Mouse (Mus musculus) erythroblast, embryonic 14.5 days (primary cell): ENCODE results near the gene Dnajb4. TPM values are rescaled to one million over a fixed set of nuclear protein-coding genes. Genes with fewer than 3 reads are reported as not detected.

Experiments
- H3K27me3 ChIP-seq: 2 replicates; pipeline ENCODE4 v1.6.1; 2012; ENCODE audit warnings: inconsistent platforms; ENCODE audit not compliant: control insufficient read depth
- H3K36me3 ChIP-seq: 2 replicates; pipeline ENCODE4 v1.6.1; 2012; ENCODE audit warnings: mild to moderate bottlenecking, inconsistent platforms; ENCODE audit not compliant: control insufficient read depth
- H3K4me1 ChIP-seq: 2 replicates; pipeline ENCODE4 v1.6.1; 2012; ENCODE audit warnings: inconsistent platforms; ENCODE audit not compliant: control insufficient read depth
- H3K4me3 ChIP-seq: replicated peaks from 2 replicates; pipeline ENCODE3; 2012; ENCODE audit warnings: moderate library complexity, mild to moderate bottlenecking, inconsistent platforms
- H3K9me3 ChIP-seq: 2 replicates; pipeline ENCODE4 v1.6.1; 2012; ENCODE audit warnings: low read length, inconsistent platforms, mixed read lengths; ENCODE audit not compliant: control insufficient read depth
- GATA1 ChIP-seq: IDR thresholded peaks from 2 replicates; pipeline ENCODE4 v1.6.1; 2012; ENCODE audit warnings: low read length, inconsistent platforms, mixed read lengths
- TAL1 ChIP-seq: IDR thresholded peaks from 3 replicates; pipeline ENCODE4 v1.6.1; 2012; ENCODE audit warnings: low read length, inconsistent platforms, mixed read lengths
- polyA plus RNA-seq: library from polyadenylated mRNA; stranded (reverse); fragments of >175 nt; gene quantifications from 2 replicates; pipeline ENCODE4 v1.2.3, GENCODE M21; 2012

Dnajb4 gene
- polyA plus RNA-seq, 1 experiment = 0.87 TPM

- no peaks in the 10 kb centered on the region for H3K36me3 ChIP-seq
- peaks cover 61% of the 10 kb centered on the region for H3K27me3 ChIP-seq
- TF ChIP-seq GATA1 (no peak), TAL1 (no peak)
- peaks cover 7% of the 10 kb centered on the region; the same call in 1 of the 2 replicates for H3K9me3 ChIP-seq
- peaks cover 17% of the 10 kb centered on the region for H3K4me1 ChIP-seq
- H3K4me3 ChIP-seq = no peak overlapping the region
Measured at GRCm38 (mm10) chr3:152168007-152168406, 42.1 kb downstream of the Dnajb4 start.

GRCm38 (mm10) chr3:152166699-152167451, 43.2 kb downstream of the Dnajb4 start:
- peaks cover 17% of the 10 kb centered on the region for H3K4me1 ChIP-seq
- H3K4me3 ChIP-seq = no peak overlapping the region
- no peaks in the 10 kb centered on the region for H3K36me3 ChIP-seq
- H3K9me3 ChIP-seq = peaks cover 7% of the 10 kb centered on the region; the same call in 1 of the 2 replicates
- H3K27me3 ChIP-seq = peaks cover 61% of the 10 kb centered on the region
- TF ChIP-seq GATA1 = no peak
- no peak for TF ChIP-seq TAL1

GRCm38 (mm10) chr3:152166099-152166423, 44.0 kb downstream of the Dnajb4 start, which contains the start of gene Gipc2:
Gene Gipc2, minus strand, starts transcription at chr3:152166230.
- Histone ChIP-seq H3K27me3 (peaks cover 61% of the 10 kb centered on the region), H3K4me1 (peaks cover 20% of the 10 kb centered on the region), H3K4me3 (peak within 1 kb of the TSS; percentile 57), H3K36me3 (no peaks in the 10 kb centered on the region), H3K9me3 (peaks cover 7% of the 10 kb centered on the region; the same call in 1 of the 2 replicates)
- no peak for TF ChIP-seq TAL1
- no peak for TF ChIP-seq GATA1

- Histone ChIP-seq H3K4me1 (peaks cover 19% of the 10 kb centered on the region), H3K4me3 (peak overlapping the region; percentile 57), H3K9me3 (peaks cover 7% of the 10 kb centered on the region; the same call in 1 of the 2 replicates), H3K36me3 (no peaks in the 10 kb centered on the region), H3K27me3 (peaks cover 61% of the 10 kb centered on the region)
- TF ChIP-seq TAL1 (no peak), GATA1 (no peak)
Measured at GRCm38 (mm10) chr3:152165351-152166098, 44.6 kb downstream of the Dnajb4 start.

- Histone ChIP-seq H3K4me1 (peaks cover 24% of the 10 kb centered on the region), H3K9me3 (peaks cover 7% of the 10 kb centered on the region; the same call in 1 of the 2 replicates), H3K4me3 (peak overlapping the region; percentile 57), H3K27me3 (peaks cover 61% of the 10 kb centered on the region), H3K36me3 (no peaks in the 10 kb centered on the region)
- no peak for TF ChIP-seq GATA1
- TF ChIP-seq TAL1 = no peak
Measured at GRCm38 (mm10) chr3:152165014-152165350, 45.1 kb downstream of the Dnajb4 start.

- peaks cover 30% of the 10 kb centered on the region for H3K4me1 ChIP-seq
- TF ChIP-seq GATA1 (no peak), TAL1 (no peak)
- H3K9me3 ChIP-seq = peaks cover 7% of the 10 kb centered on the region; the same call in 1 of the 2 replicates
- no peak overlapping the region for H3K4me3 ChIP-seq
- H3K27me3 ChIP-seq = peaks cover 52% of the 10 kb centered on the region
- no peaks in the 10 kb centered on the region for H3K36me3 ChIP-seq
Measured at GRCm38 (mm10) chr3:152163320-152163719, 46.8 kb downstream of the Dnajb4 start.

GRCm38 (mm10) chr3:152160607-152161006, 49.5 kb downstream of the Dnajb4 start:
- no peaks in the 10 kb centered on the region for H3K36me3 ChIP-seq
- H3K4me1 ChIP-seq = peaks cover 27% of the 10 kb centered on the region
- peaks cover 4% of the 10 kb centered on the region; the same call in 1 of the 2 replicates for H3K9me3 ChIP-seq
- no peak overlapping the region for H3K4me3 ChIP-seq
- no peak for TF ChIP-seq TAL1
- no peak for TF ChIP-seq GATA1
- peaks cover 26% of the 10 kb centered on the region for H3K27me3 ChIP-seq

GRCm38 (mm10) chr3:152159321-152159720, 50.8 kb downstream of the Dnajb4 start:
- TF ChIP-seq GATA1 = no peak
- H3K36me3 ChIP-seq = no peaks in the 10 kb centered on the region
- H3K9me3 ChIP-seq = no peaks in the 10 kb centered on the region
- H3K27me3 ChIP-seq = peaks cover 17% of the 10 kb centered on the region
- H3K4me1 ChIP-seq = peaks cover 34% of the 10 kb centered on the region
- H3K4me3 ChIP-seq = no peak overlapping the region

- Histone ChIP-seq H3K4me3 (no peak overlapping the region), H3K36me3 (no peaks in the 10 kb centered on the region), H3K27me3 (peaks cover 10% of the 10 kb centered on the region), H3K4me1 (peaks cover 41% of the 10 kb centered on the region), H3K9me3 (no peaks in the 10 kb centered on the region)
- TF ChIP-seq TAL1 (no peak), GATA1 (no peak)
Measured at GRCm38 (mm10) chr3:152158344-152159291, 51.5 kb downstream of the Dnajb4 start.
